23 mouse cellular contexts compared by ENCODE assay signal in the genomic region with DNA sequence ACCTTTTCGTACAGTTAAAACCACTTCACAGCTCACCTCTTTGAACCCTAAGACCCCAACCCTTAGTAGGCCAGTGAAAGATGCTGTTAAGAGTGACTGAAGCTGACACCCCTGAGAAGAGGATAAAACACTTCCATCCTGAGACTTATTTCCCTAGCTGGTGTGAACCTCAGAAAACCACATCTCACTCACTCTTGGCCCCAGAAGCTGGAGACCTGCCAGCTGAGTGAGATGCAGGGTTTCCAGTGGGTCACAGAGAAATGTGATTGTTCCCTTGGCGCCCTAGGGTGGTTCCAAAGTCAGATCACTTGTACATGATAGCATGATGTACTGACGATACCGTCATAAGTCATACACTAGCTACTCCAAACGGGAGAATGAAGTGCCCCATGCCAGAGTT. TPM values are rescaled to one million over a fixed set of nuclear protein-coding genes. Genes with fewer than 3 reads are reported as not detected.
A peak's percentile ranks its signal among the peaks of the same experiment; 100 is the strongest.
DNase-seq lines count a peak whose midpoint lies in the region; ATAC-seq and TF ChIP-seq lines count a peak whose summit lies in the region.
"Had no signal": no experiment of that assay in that cellular context is flagged by ENCODE, and none has a peak within 500 bp of the region (broad histone marks: within the 10 kb centered on the region; RNA-seq: fewer than 3 reads in every experiment).

No protein-coding gene starts in this region.

- H3K4me2 ChIP-seq in stomach, postnatal 0 days (replicated peaks; ENCODE audit: low read depth), result no peak overlapping the region
- H3K4me2 ChIP-seq: forebrain, embryonic 13.5 days; hindbrain, embryonic 14.5 days; intestine, embryonic 15.5 days had no signal

- ATAC-seq in common myeloid progenitor, adult 5-6 weeks (replicated peaks; ENCODE audit: low read depth, poor library complexity, severe bottlenecking), result 0 out of 2 replicates have a peak, but pooled peaks have one; percentile 18
- ATAC-seq in stomach, postnatal 0 days (ENCODE audit: low FRiP score, low TSS enrichment), result no peak
- ATAC-seq: forebrain, embryonic 13.5 days; forebrain, postnatal 0 days; intestine, embryonic 15.5 days had no signal

- intact Hi-C loops in gastrocnemius, postnatal 14 days (cut with DNase I; ENCODE audit: low total_unique reads), result no loop called here

- no peaks in the 10 kb centered on the region for H3K9me3 ChIP-seq in stomach, postnatal 0 days (ENCODE audit: control insufficient read depth, low read length)
- H3K9me3 ChIP-seq: embryonic facial prominence, embryonic 10.5 days; forebrain, embryonic 13.5 days; hindbrain, embryonic 10.5 days; intestine, embryonic 15.5 days had no signal

- H3K27me3 ChIP-seq in kidney, adult 2 months (replicated peaks; ENCODE audit: control insufficient read depth, insufficient read depth, low read length), result no peaks in the 10 kb centered on the region
- no peaks in the 10 kb centered on the region for H3K27me3 ChIP-seq in stomach, postnatal 0 days (ENCODE audit: control insufficient read depth, insufficient read depth, low read length)
- H3K27me3 ChIP-seq: CH12.LX; forebrain, embryonic 13.5 days; intestine, embryonic 15.5 days had no signal

- WGBS in kidney, adult 2 months, result 85% methylated on average over 5 of the region's 5 CpGs
- WGBS in stomach, postnatal 0 days, result 76% methylated on average over 5 of the region's 5 CpGs

- H3K4me1 ChIP-seq in kidney, adult 2 months (ENCODE audit: control insufficient read depth, insufficient read depth, low read length), result peaks cover 15% of the 10 kb centered on the region
- no peaks in the 10 kb centered on the region for H3K4me1 ChIP-seq in stomach, postnatal 0 days (replicated peaks; ENCODE audit: control insufficient read depth, insufficient read depth)
- H3K4me1 ChIP-seq: intestine, embryonic 15.5 days had no signal

- no peak for TF ChIP-seq CTCF in kidney, adult 2 months (conservative IDR thresholded peaks at IDR 0.05; ENCODE audit: insufficient read depth, insufficient read length, low read depth, low read length)
- TF ChIP-seq CTCF in stomach, postnatal 0 days (IDR thresholded peaks at IDR 0.05; ENCODE audit: low read depth), result no peak

- no peak for TF ChIP-seq POLR2A in kidney, adult 2 months (IDR thresholded peaks at IDR 0.05; ENCODE audit: low read depth, low read length)

- H3K36me3 ChIP-seq in kidney, adult 2 months (ENCODE audit: control insufficient read depth, insufficient read depth, low read length), result no peaks in the 10 kb centered on the region; the same call in 1 of the 2 replicates
- H3K36me3 ChIP-seq in stomach, postnatal 0 days (ENCODE audit: control insufficient read depth, insufficient read depth, low read length), result no peaks in the 10 kb centered on the region; the same call in 1 of the 2 replicates
- H3K36me3 ChIP-seq: intestine, embryonic 15.5 days had no signal

- DNase-seq in gastrocnemius, postnatal 14 days, result peak; percentile 8
- DNase-seq in gastrocnemius, postnatal 10 days, result no peak
- DNase-seq in kidney, adult 2 months, result peak; percentile 10
- DNase-seq in kidney, postnatal 14 days, result no peak
- peak; percentile 58 for DNase-seq in 416B (ENCODE audit: low read depth)
- DNase-seq in stomach, postnatal 0 days (ENCODE audit: low spot score), result no peak
- DNase-seq: adrenal gland, adult 8-10 months; adrenal gland, postnatal 36 days; cerebellum, adult 11 months; cerebellum, adult 8-10 months; cerebellum, postnatal 36 days; forebrain, postnatal 0 days; gastrocnemius, postnatal 36 days; heart, adult 18-20 months; heart, postnatal 14 days had no signal

- no peak overlapping the region for H3K27ac ChIP-seq in kidney, adult 2 months (ENCODE audit: insufficient read depth, low read depth, low read length)
- no peak overlapping the region for H3K27ac ChIP-seq in stomach, postnatal 0 days (replicated peaks)
- H3K27ac ChIP-seq: embryonic facial prominence, embryonic 10.5 days; forebrain, embryonic 13.5 days; hindbrain, embryonic 10.5 days; hindbrain, embryonic 14.5 days; intestine, embryonic 15.5 days had no signal

- no peak overlapping the region for H3K4me3 ChIP-seq in kidney, adult 2 months (ENCODE audit: insufficient read depth, low read depth, low read length)
- no peak overlapping the region for H3K4me3 ChIP-seq in stomach, postnatal 0 days (ENCODE audit: low read depth, low read length)
- H3K4me3 ChIP-seq: embryonic facial prominence, embryonic 10.5 days; forebrain, embryonic 13.5 days; hindbrain, embryonic 10.5 days; intestine, embryonic 15.5 days had no signal

- no peak overlapping the region for H3K9ac ChIP-seq in stomach, postnatal 0 days (ENCODE audit: low read length)
- H3K9ac ChIP-seq: forebrain, embryonic 13.5 days; forebrain, postnatal 0 days; hindbrain, embryonic 14.5 days; intestine, embryonic 15.5 days had no signal

- TF ChIP-seq EP300 in stomach, postnatal 0 days (optimal IDR thresholded peaks at IDR 0.05), result no peak

RNA-seq across cellular contexts. Expression of gene Gm15737, which starts 13.3 kb away (rescaled TPM):
- total RNA-seq in gastrocnemius, postnatal 14 days (2021), result under 1 TPM; 0.64 to 0.80 TPM
- total RNA-seq in gastrocnemius, postnatal 10 days (2021), result under 1 TPM; 0.68 to 0.92 TPM
- 0.01 TPM in 1 of 2 replicates, not detected in the other for polyA plus RNA-seq in kidney, adult 2 months (2012; rRNA removed)
- total RNA-seq in common myeloid progenitor, adult 5-6 weeks (2017), result not detected in 2 replicates
- 0.02 TPM in 2 replicates for polyA plus RNA-seq in stomach, postnatal 0 days (2015; fragmentation: Nextera tagmentation; extraction: Ambion mirVana)
- total RNA-seq: adrenal gland, postnatal 36 days; CH12.LX; forebrain, postnatal 0 days had no signal
- polyA plus RNA-seq: brain, embryonic 14.5 days; embryonic facial prominence, embryonic 10.5 days; forebrain, embryonic 13.5 days; forebrain, postnatal 0 days had no signal

Comparison
In these comparisons a context has a peak if more than half of its experiments do, and no peak if none do; other contexts are left out.
1. DNase-seq: peak in gastrocnemius, postnatal 14 days (single experiment), kidney, adult 2 months (single experiment) and 416B (single experiment); none in gastrocnemius, postnatal 10 days (single experiment), kidney, postnatal 14 days (single experiment) and stomach, postnatal 0 days (single experiment).